In genomic region chr7:100120791-100121261, GRCm38 (mm10) we compare ENCODE assay signal across 7 mouse cellular contexts. TPM values are rescaled to one million over a fixed set of nuclear protein-coding genes. Genes with fewer than 3 reads are reported as not detected.
DNase-seq lines count a peak whose midpoint lies in the region; ATAC-seq and TF ChIP-seq lines count a peak whose summit lies in the region.

No protein-coding gene starts in this region.

- peak overlapping the region; percentile 90 for H3K27ac ChIP-seq in testis, adult 2 months (ENCODE audit: control insufficient read depth, insufficient read depth, low read depth, low read length)
- H3K27ac ChIP-seq in forebrain, embryonic 16.5 days (ENCODE audit: low read length), result peak overlapping the region; percentile 65
- H3K27ac ChIP-seq in midbrain, embryonic 11.5 days (ENCODE audit: low read depth, low read length), result peak overlapping the region; percentile 77

- DNase-seq in testis, postnatal 14 days (ENCODE audit: low spot score), result no peak
- DNase-seq in brain, adult 2 months (ENCODE audit: low read depth, low spot score), result peak; percentile 29
- DNase-seq in kidney, postnatal 36 days, result peak; percentile 26 to 68
- peak; percentile 93 for DNase-seq in midbrain, embryonic 11.5 days (ENCODE audit: low spot score, missing footprints)
- DNase-seq in testis, postnatal 10 days (ENCODE audit: low spot score), result peak; percentile 87

- H3K4me3 ChIP-seq in testis, adult 2 months (ENCODE audit: control insufficient read depth, low read depth, low read length), result peak overlapping the region; percentile 97
- H3K4me3 ChIP-seq in forebrain, embryonic 16.5 days (replicated peaks; ENCODE audit: low read length), result peak overlapping the region; percentile 87
- peak overlapping the region; percentile 90 for H3K4me3 ChIP-seq in midbrain, embryonic 11.5 days (ENCODE audit: low read depth, low read length)

- no peaks in the 10 kb centered on the region for H3K27me3 ChIP-seq in testis, adult 2 months (ENCODE audit: control insufficient read depth, insufficient read depth, low read length)
- no peaks in the 10 kb centered on the region for H3K27me3 ChIP-seq in forebrain, embryonic 16.5 days (replicated peaks; ENCODE audit: control insufficient read depth, insufficient read depth, low read length)
- H3K27me3 ChIP-seq in midbrain, embryonic 11.5 days (ENCODE audit: control insufficient read depth, insufficient read depth, low read length), result no peaks in the 10 kb centered on the region

- peaks cover 3% of the 10 kb centered on the region; the same call in 1 of the 2 replicates for H3K4me1 ChIP-seq in testis, adult 2 months (ENCODE audit: control insufficient read depth, insufficient read depth, low read length)
- H3K4me1 ChIP-seq in forebrain, embryonic 16.5 days (replicated peaks; ENCODE audit: control insufficient read depth, insufficient read depth, low read length), result peaks cover 9% of the 10 kb centered on the region
- peaks cover 5% of the 10 kb centered on the region; the same call in 1 of the 2 replicates for H3K4me1 ChIP-seq in midbrain, embryonic 11.5 days (ENCODE audit: control insufficient read depth, insufficient read depth, low read length)

- peak overlapping the region; percentile 90 for H3K4me2 ChIP-seq in forebrain, embryonic 16.5 days (ENCODE audit: low read length)
- peak overlapping the region; percentile 78 for H3K4me2 ChIP-seq in midbrain, embryonic 11.5 days

- TF ChIP-seq CTCF in testis, adult 2 months (IDR thresholded peaks at IDR 0.05; ENCODE audit: control insufficient read depth, insufficient read depth, insufficient replicate concordance, low read depth, low read length), result no peak

- no peak; the same call in 1 of the 2 replicates for TF ChIP-seq POLR2A in testis, adult 2 months (IDR thresholded peaks at IDR 0.05; ENCODE audit: control insufficient read depth, low read depth, low read length)

- H3K9ac ChIP-seq in forebrain, embryonic 16.5 days (replicated peaks; ENCODE audit: low read depth, low read length), result peak overlapping the region; percentile 81
- peak overlapping the region; percentile 94 for H3K9ac ChIP-seq in midbrain, embryonic 11.5 days (ENCODE audit: low read length)

- H3K9me3 ChIP-seq in forebrain, embryonic 16.5 days (ENCODE audit: control insufficient read depth, low read length), result no peaks in the 10 kb centered on the region
- no peaks in the 10 kb centered on the region for H3K9me3 ChIP-seq in midbrain, embryonic 11.5 days (ENCODE audit: control insufficient read depth, low read length)

- peak; percentile 48 for ATAC-seq in forebrain, embryonic 16.5 days
- peak; percentile 10 for ATAC-seq in midbrain, embryonic 11.5 days (ENCODE audit: low FRiP score)

- WGBS in forebrain, embryonic 16.5 days, result under 1% methylated on average over 23 of the region's 25 CpGs
- WGBS in midbrain, embryonic 11.5 days, result 0% methylated on average over 25 of the region's 25 CpGs

- peaks cover 1% of the 10 kb centered on the region; the same call in 1 of the 2 replicates for H3K36me3 ChIP-seq in testis, adult 2 months (ENCODE audit: control insufficient read depth, insufficient read depth, low read length)
- no peaks in the 10 kb centered on the region; the same call in 1 of the 2 replicates for H3K36me3 ChIP-seq in forebrain, embryonic 16.5 days (ENCODE audit: control insufficient read depth, insufficient read depth)
- H3K36me3 ChIP-seq in midbrain, embryonic 11.5 days (ENCODE audit: control insufficient read depth, insufficient read depth, low read length), result peaks cover 5% of the 10 kb centered on the region

RNA-seq across cellular contexts. Expression of gene Pold3, which starts 0.5 kb away (rescaled TPM):
- 50.6 and 51.6 TPM in 2 replicates for polyA plus RNA-seq in testis, adult 2 months (2012; rRNA removed)
- 53.4 and 58.4 TPM in 2 replicates for polyA plus RNA-seq in forebrain, embryonic 16.5 days (2015; fragmentation: Nextera tagmentation; extraction: Ambion mirVana)
- polyA plus RNA-seq in midbrain, embryonic 11.5 days (2014; fragmentation: Nextera tagmentation; extraction: Ambion mirVana), result 100 and 104 TPM in 2 replicates

RNA-seq across cellular contexts. Expression of gene Lipt2, which starts 38.3 kb away (rescaled TPM):
- 2.2 TPM in 2 replicates for polyA plus RNA-seq in testis, adult 2 months (2012; rRNA removed)
- 17.1 and 17.7 TPM in 2 replicates for polyA plus RNA-seq in forebrain, embryonic 16.5 days (2015; fragmentation: Nextera tagmentation; extraction: Ambion mirVana)
- 16.7 and 18.7 TPM in 2 replicates for polyA plus RNA-seq in midbrain, embryonic 11.5 days (2014; fragmentation: Nextera tagmentation; extraction: Ambion mirVana)

RNA-seq across cellular contexts. Expression of gene Kcne3, which starts 55.5 kb away (rescaled TPM):
- polyA plus RNA-seq in testis, adult 2 months (2012; rRNA removed), result 193 and 197 TPM in 2 replicates
- polyA plus RNA-seq in forebrain, embryonic 16.5 days (2015; fragmentation: Nextera tagmentation; extraction: Ambion mirVana), result 1.1 and 1.3 TPM in 2 replicates
- polyA plus RNA-seq in midbrain, embryonic 11.5 days (2014; fragmentation: Nextera tagmentation; extraction: Ambion mirVana), result 1.1 and 3.0 TPM in 2 replicates

Comparison
In these comparisons a context has a peak if more than half of its experiments do, and no peak if none do; other contexts are left out.
1. RNA of gene Kcne3, which starts 55.5 kb away (polyA plus RNA-seq): 193 to 197 TPM in testis, adult 2 months; 1.1 to 1.3 TPM in forebrain, embryonic 16.5 days and 1.1 to 3.0 TPM in midbrain, embryonic 11.5 days; every median in the first group is over 10 times any median in the second.
2. Peak in every context shown above with its lines, with median percentiles within 50 percentile points of each other: H3K27ac ChIP-seq and H3K4me3 ChIP-seq.